Mouse (Mus musculus) spleen, postnatal 14 days (tissue): ENCODE results near the gene Pfkl.
"Not testable (repeated sequence)": the region's sequence is repeated elsewhere in the genome, so short reads cannot be mapped to it uniquely, and the experiment has no call there.

Experiments
- DNase-seq, 2 experiments: peaks; one replicate each; pipeline ENCODE4 v3.0.0; 2021 to 2022; ENCODE audit warnings: low spot score in 2 of 2

The Pfkl gene

GRCm38 (mm10) chr10:77971709-77972553 is 38.0 kb downstream of the Pfkl start:
- no peak for DNase-seq

- no peak for DNase-seq
Observed at GRCm38 (mm10) chr10:77971191-77971590, 38.7 kb downstream of the Pfkl start.

- no peak for DNase-seq
Observed at GRCm38 (mm10) chr10:77970481-77970880, 39.4 kb downstream of the Pfkl start, which contains the start of gene Trpm2. Trpm2 (minus strand) TSS chr10:77970563.

DNA sequence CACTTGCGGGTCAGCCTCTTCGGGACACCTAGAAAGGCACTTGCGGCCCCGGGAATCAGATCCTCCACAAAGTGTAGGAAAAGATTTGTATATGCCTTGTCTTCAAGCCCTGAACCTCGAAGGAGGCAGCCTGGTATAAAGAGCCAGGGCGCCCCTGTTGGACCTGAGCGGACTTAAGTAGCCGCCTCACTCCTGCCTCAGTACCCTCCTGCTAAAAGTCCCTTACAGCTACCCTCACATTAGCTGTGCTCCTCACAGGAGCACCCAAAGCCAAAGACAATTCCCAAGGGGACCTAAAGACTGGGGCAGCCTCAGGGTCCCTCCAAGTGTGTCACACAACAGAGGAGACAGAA is 39.9 kb downstream of the Pfkl start:
- DNase-seq = no peak

DNA sequence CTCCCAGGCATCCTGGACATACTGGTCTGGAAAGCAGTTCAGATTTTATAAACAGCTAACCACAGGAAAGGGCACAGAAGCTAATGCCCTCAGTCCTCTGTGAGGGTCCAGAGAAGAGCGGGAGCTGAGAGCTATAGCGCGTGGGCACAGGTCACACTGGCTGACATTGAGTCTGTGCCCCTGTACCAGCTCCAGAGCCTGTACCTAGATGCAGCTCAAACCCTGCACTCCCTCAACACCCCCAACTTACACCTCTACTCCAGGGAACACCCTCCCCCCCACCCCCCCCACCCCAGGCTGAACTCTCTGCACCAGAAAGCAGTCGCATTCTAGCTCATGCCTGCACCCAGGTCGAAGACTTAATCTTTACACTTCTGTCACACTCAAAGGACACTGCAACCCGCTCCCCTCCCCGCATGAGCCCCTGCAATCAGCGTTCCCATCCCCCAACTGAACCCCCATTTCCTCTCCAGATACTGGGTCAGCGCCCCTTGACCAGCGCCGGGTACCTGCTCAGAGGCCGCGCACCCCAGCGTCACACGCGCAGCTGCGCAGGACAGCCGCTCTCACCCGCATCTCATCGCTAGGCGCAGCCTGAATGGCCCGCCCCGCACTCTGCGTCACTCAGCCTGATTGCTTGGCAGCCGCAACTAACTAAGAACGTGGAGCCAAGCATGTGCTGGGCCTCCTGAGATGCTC is 40.5 kb downstream of the Pfkl start:
- DNase-seq = no peak

GRCm38 (mm10) chr10:77963971-77964370 is 45.9 kb downstream of the Pfkl start:
- no peak for DNase-seq

DNA sequence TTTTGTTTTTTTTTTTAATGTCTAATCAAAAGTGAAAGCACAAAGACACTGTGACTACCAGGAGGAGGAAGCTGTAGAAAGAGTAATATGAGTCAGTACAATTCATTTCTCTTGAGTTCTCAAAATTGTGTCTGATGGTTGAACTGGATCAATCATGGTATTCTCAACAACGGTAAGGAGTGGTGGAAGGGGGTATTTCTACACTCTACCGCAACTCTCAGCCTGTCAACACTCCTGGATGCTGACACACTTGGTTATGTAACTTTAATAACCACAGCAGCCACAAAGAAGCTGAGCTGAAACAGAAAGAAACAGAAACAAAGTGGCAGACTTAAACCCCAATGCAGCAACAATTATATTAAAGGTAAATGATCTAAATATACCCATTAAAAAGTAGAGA is 47.2 kb downstream of the Pfkl start:
- no peak for DNase-seq

DNA sequence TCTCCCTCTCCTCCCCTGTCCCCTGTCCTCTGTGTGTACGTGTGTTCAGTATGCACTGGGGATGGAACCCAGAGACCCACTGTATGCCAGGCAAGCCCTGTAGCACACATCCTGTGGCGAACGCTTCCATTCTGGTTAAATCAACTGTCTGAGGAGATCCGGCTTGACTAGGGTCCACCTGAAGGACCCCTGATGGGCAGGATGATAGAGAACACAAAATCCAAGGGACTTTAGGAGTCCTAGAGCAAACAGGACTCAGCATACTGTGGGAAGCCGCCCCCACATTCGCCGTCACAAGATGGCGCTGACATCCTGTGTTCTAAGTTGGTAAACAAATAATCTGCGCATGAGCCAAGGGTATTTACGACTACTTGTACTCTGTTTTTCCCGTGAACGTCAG is 59.4 kb downstream of the Pfkl start:
- DNase-seq = not testable (repeated sequence)

DNA sequence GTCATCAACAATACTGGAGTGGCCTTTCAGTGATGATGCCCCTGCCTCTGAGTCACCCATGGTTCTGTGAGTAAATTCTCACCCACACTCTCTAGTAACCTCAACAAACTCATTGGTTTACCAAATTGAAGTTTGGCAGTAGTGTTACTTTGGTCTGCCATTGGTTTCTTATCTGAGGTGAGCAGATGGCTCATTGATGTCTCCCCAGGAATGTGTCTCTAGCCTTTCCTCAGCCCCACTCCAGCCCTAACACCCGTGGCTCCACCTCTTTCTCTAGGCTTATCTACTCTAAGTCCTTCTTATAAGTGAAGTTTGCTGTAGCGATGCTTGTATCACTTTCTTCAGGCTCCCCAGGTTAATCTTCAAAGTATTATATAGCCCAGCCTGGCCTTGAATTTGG is 70.2 kb downstream of the Pfkl start:
- no peak for DNase-seq
